Mouse (Mus musculus) CH12.LX (cell line): ENCODE results near the gene C1qtnf5. TPM values are rescaled to one million over a fixed set of nuclear protein-coding genes. Genes with fewer than 3 reads are reported as not detected.

Experiments used
- DNase-seq: peaks from one replicate; pipeline ENCODE4 v3.0.0-alpha.2; 2013; ENCODE audit errors: extremely low read depth
- H3K27ac ChIP-seq: 2 replicates; pipeline ENCODE4 v1.5.1; 2012; ENCODE audit warnings: low read depth, mild to moderate bottlenecking, control low read depth, moderate library complexity; ENCODE audit not compliant: insufficient read depth
- H3K27me3 ChIP-seq: replicated peaks from 2 replicates; pipeline ENCODE3; 2012; ENCODE audit warnings: inconsistent platforms
- H3K36me3 ChIP-seq, 2 experiments: replicated peaks in 1 of 2; 2 replicates each; pipeline versions ENCODE3 to v1.6.1; 2012; ENCODE audit warnings: inconsistent platforms in 1 of 2, low read length in 1 of 2, mild to moderate bottlenecking in 1 of 2, mixed read lengths in 1 of 2, moderate library complexity in 1 of 2; ENCODE audit not compliant: control insufficient read depth in 1 of 2, insufficient read depth in 1 of 2
- H3K4me1 ChIP-seq, 2 experiments: 2 replicates each; pipeline ENCODE4 v1.6.1; 2012; ENCODE audit warnings: inconsistent platforms in 1 of 2, moderate library complexity in 1 of 2; ENCODE audit not compliant: insufficient read depth in 2 of 2, control insufficient read depth in 1 of 2
- H3K4me2 ChIP-seq: 2 replicates; pipeline ENCODE4 v1.6.1; 2012; ENCODE audit warnings: low read depth, mild to moderate bottlenecking, control low read depth; ENCODE audit not compliant: poor library complexity, insufficient read depth, severe bottlenecking
- H3K4me3 ChIP-seq, 3 experiments: fragments of 150-350 bp in 1 of 3; sonication (generic) in 1 of 3; replicated peaks in 1 of 3; 2 replicates each; pipeline versions ENCODE3 to v1.5.1; 2011 to 2012; ENCODE audit warnings: low read depth in 2 of 3, low read length in 2 of 3, mild to moderate bottlenecking in 2 of 3, moderate library complexity in 2 of 3, control low read depth in 1 of 3, improper control_type of control experiment in 1 of 3, inconsistent platforms in 1 of 3, mixed read lengths in 1 of 3; ENCODE audit not compliant: poor library complexity in 1 of 3
- H3K79me2 ChIP-seq: replicated peaks from 2 replicates; pipeline ENCODE4 v1.6.1; 2012; ENCODE audit warnings: mild to moderate bottlenecking, moderate library complexity; ENCODE audit not compliant: control insufficient read depth, poor library complexity, insufficient read depth, severe bottlenecking; ENCODE audit errors: extremely low read depth
- H3K9ac ChIP-seq: 2 replicates; pipeline ENCODE4 v1.6.1; 2012; ENCODE audit warnings: low read depth, mild to moderate bottlenecking, control low read depth, moderate library complexity; ENCODE audit not compliant: insufficient read depth
- H3K9me3 ChIP-seq: replicated peaks from 2 replicates; pipeline ENCODE3; 2012; ENCODE audit warnings: low read length, inconsistent platforms, mixed read lengths
- BHLHE40 ChIP-seq: IDR thresholded peaks from 2 replicates; pipeline ENCODE4 v1.6.1; 2011; ENCODE audit warnings: mild to moderate bottlenecking, low read depth, low read length, improper control_type of control experiment
- EP300 ChIP-seq: IDR thresholded peaks from 2 replicates; pipeline ENCODE4 v1.6.1; 2011; ENCODE audit warnings: low read length, improper control_type of control experiment
- ETS1 ChIP-seq: conservative IDR thresholded peaks from 2 replicates; pipeline ENCODE4 v1.6.1; 2012; ENCODE audit warnings: low read depth, mild to moderate bottlenecking, inconsistent platforms, low read length, improper control_type of control experiment, moderate library complexity
- GABPA ChIP-seq: IDR thresholded peaks from 2 replicates; pipeline ENCODE4 v1.6.1; 2012; ENCODE audit warnings: low read depth, low read length, improper control_type of control experiment, inconsistent platforms; ENCODE audit not compliant: insufficient replicate concordance
- IRF4 ChIP-seq: IDR thresholded peaks from 2 replicates; pipeline ENCODE4 v1.6.1; 2014; ENCODE audit warnings: low read depth, mild to moderate bottlenecking, inconsistent platforms, low read length, improper control_type of control experiment
- JUND ChIP-seq: conservative IDR thresholded peaks from 2 replicates; pipeline ENCODE4 v1.6.1; 2011; ENCODE audit warnings: low read depth, low read length, improper control_type of control experiment
- MAFK ChIP-seq: IDR thresholded peaks from 2 replicates; pipeline ENCODE4 v1.6.1; 2011; ENCODE audit warnings: low read length, improper control_type of control experiment; ENCODE audit not compliant: insufficient replicate concordance
- MAX ChIP-seq: IDR thresholded peaks from 2 replicates; pipeline ENCODE4 v1.6.1; 2011; ENCODE audit warnings: low read length, improper control_type of control experiment
- MAZ ChIP-seq: IDR thresholded peaks from 2 replicates; pipeline ENCODE4 v1.6.1; 2012; ENCODE audit warnings: low read depth, mild to moderate bottlenecking, inconsistent platforms, low read length, improper control_type of control experiment, moderate library complexity
- MEF2A ChIP-seq: IDR thresholded peaks from 2 replicates; pipeline ENCODE4 v1.6.1; 2014; ENCODE audit warnings: low read depth, mild to moderate bottlenecking, inconsistent platforms, low read length, improper control_type of control experiment, borderline replicate concordance
- MXI1 ChIP-seq: IDR thresholded peaks from 2 replicates; pipeline ENCODE4 v1.6.1; 2011; ENCODE audit warnings: mild to moderate bottlenecking, low read depth, low read length, improper control_type of control experiment
- MYC ChIP-seq: IDR thresholded peaks from 2 replicates; pipeline ENCODE4 v1.6.1; 2011; ENCODE audit warnings: low read depth, mild to moderate bottlenecking, improper control_type of control experiment, low read length
- NRF1 ChIP-seq: IDR thresholded peaks from 2 replicates; pipeline ENCODE4 v1.6.1; 2014; ENCODE audit warnings: low read depth, mild to moderate bottlenecking, inconsistent platforms, low read length, improper control_type of control experiment, moderate library complexity
- POLR2A ChIP-seq: IDR thresholded peaks from 2 replicates; pipeline ENCODE4 v1.6.1; 2011; ENCODE audit warnings: low read depth, mild to moderate bottlenecking, improper control_type of control experiment, low read length
- RAD21 ChIP-seq: IDR thresholded peaks from 2 replicates; pipeline ENCODE4 v1.6.1; 2011; ENCODE audit warnings: low read depth, mild to moderate bottlenecking, low read length, improper control_type of control experiment, moderate library complexity
- SIN3A ChIP-seq: IDR thresholded peaks from 2 replicates; pipeline ENCODE4 v1.6.1; 2012; ENCODE audit warnings: low read length, improper control_type of control experiment, inconsistent platforms
- TBP ChIP-seq: conservative IDR thresholded peaks from 2 replicates; pipeline ENCODE4 v1.6.1; 2011; ENCODE audit warnings: low read depth, low read length, improper control_type of control experiment
- TCF12 ChIP-seq: IDR thresholded peaks from 2 replicates; pipeline ENCODE4 v1.6.1; 2014; ENCODE audit warnings: low read depth, mild to moderate bottlenecking, inconsistent platforms, low read length, improper control_type of control experiment
- UBTF ChIP-seq: IDR thresholded peaks from 2 replicates; pipeline ENCODE4 v1.6.1; 2012; ENCODE audit warnings: low read depth, mild to moderate bottlenecking, inconsistent platforms, low read length, improper control_type of control experiment, moderate library complexity
- USF1 ChIP-seq: IDR thresholded peaks from 2 replicates; pipeline ENCODE4 v1.6.1; 2014; ENCODE audit warnings: low read depth, mild to moderate bottlenecking, inconsistent platforms, low read length, improper control_type of control experiment
- ZKSCAN1 ChIP-seq: IDR thresholded peaks from 2 replicates; pipeline ENCODE4 v1.6.1; 2012; ENCODE audit warnings: low read depth, inconsistent platforms, low read length, improper control_type of control experiment, borderline replicate concordance
- ZNF384 ChIP-seq: IDR thresholded peaks from 2 replicates; pipeline ENCODE4 v1.6.1; 2012; ENCODE audit warnings: low read depth, low read length, improper control_type of control experiment, inconsistent platforms
- dilution Hi-C: fragments of 300-500 bp; cut with MboI; formaldehyde crosslinking; loops from 2 replicates; pipeline ENCODE4 v1.14.3; 2020; ENCODE audit warnings: low sequenced_read_pairs; ENCODE audit not compliant: extremely low pct_unique_long_range_greater_than_20kb, extremely low pct_ligation_motif_present
- in situ Hi-C: fragments of 300-500 bp; cut with MboI; formaldehyde crosslinking; loops from 3 replicates; pipeline ENCODE4 v1.14.3; 2019; ENCODE audit warnings: low sequenced_read_pairs, low pct_ligation_motif_present, low pct_unique_long_range_greater_than_20kb, mixed read lengths
- polyA plus RNA-seq: library from polyadenylated mRNA; unstranded; fragments of >175 nt; gene quantifications from 2 replicates; pipeline ENCODE4 v1.2.1, GENCODE M21; 2012; ENCODE audit warnings: low read depth; ENCODE audit not compliant: insufficient read length
- total RNA-seq, 2 experiments: library from RNA; depleted of rRNA; stranded (reverse); fragments of 300-350 nt in 1 of 2; fragments of >200 nt in 1 of 2; gene quantifications; 2 replicates each; pipeline ENCODE4 v1.2.3; 2012 to 2014

The C1qtnf5 gene
- total and polyA plus RNA-seq, 3 experiments = not detected

GRCm38 (mm10) chr9:44087761-44088455 is 19.1 kb upstream of the C1qtnf5 start:
- DNase-seq = peak; percentile 81
- dilution Hi-C loops (no loop called here), in situ Hi-C loops (no loop called here)
- Histone ChIP-seq H3K79me2 (no peaks in the 10 kb centered on the region), H3K4me1 (peaks cover 19 to 57% of the 10 kb centered on the region in 2 experiments), H3K4me2 (peak overlapping the region; percentile 63), H3K36me3 (peaks cover 0 to 12% of the 10 kb centered on the region in 2 experiments), H3K9me3 (no peaks in the 10 kb centered on the region), H3K4me3 (no peak overlapping the region), H3K27ac (peak overlapping the region; percentile 74), H3K27me3 (peaks cover 35% of the 10 kb centered on the region), H3K9ac (peak overlapping the region; percentile 5)
- TF ChIP-seq ZKSCAN1 (no peak), MYC (peak; percentile 76; the same call in 1 of the 2 replicates), MAFK (no peak), IRF4 (peak; percentile 63), EP300 (peak; percentile 59), GABPA (no peak), MAX (peak; percentile 84), POLR2A (0 out of 2 replicates have a peak, but pooled peaks have one; percentile 34), RAD21 (no peak), TCF12 (peak; percentile 80), ZNF384 (no peak), SIN3A (peak; percentile 80), NRF1 (peak; percentile 79), BHLHE40 (peak; percentile 68), ETS1 (peak; percentile 56), UBTF (0 out of 2 replicates have a peak, but pooled peaks have one; percentile 15), USF1 (no peak), TBP (0 out of 2 replicates have a peak, but pooled peaks have one; percentile 39), JUND (no peak), MXI1 (peak; percentile 93), MAZ (peak; percentile 75; the same call in 1 of the 2 replicates), MEF2A (peak; percentile 97)
